Comparison of ENCODE assay signal across 10 mouse cellular contexts in the genomic region with DNA sequence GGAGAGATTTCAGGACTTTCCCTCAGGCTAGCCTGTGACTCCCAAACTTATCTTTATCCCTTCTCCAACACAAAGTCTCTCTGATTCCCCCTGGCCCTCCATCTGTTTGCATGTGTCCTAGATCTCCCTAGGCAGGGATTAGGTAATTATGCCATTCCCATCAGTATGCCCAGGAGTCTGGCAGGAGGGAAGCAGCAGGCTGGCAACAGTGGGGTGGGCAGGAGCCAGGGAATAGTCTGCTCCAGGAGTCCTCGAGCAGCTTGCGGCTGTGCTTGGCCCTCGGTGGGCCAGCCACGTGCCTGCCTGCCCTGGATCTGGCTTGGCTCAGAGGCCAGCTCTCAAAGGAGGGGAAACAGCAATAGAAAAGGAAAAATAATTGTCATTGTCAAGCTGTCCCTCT. TPM values are rescaled to one million over a fixed set of nuclear protein-coding genes. Genes with fewer than 3 reads are reported as not detected.
DNase-seq lines count a peak whose midpoint lies in the region.
"Had no signal": no experiment of that assay in that cellular context is flagged by ENCODE, and none has a peak within 500 bp of the region (broad histone marks: within the 10 kb centered on the region; RNA-seq: fewer than 3 reads in every experiment).

No protein-coding gene starts in this region.

- peak; percentile 26 for DNase-seq in gastrocnemius, postnatal 10 days
- DNase-seq in gastrocnemius, adult 8-10 months (ENCODE audit: low spot score in 2 of 2) = no peak
- DNase-seq in fat pad, adult 2 months (ENCODE audit: extremely low read depth, low read depth, low spot score) = peak; percentile 46
- peak; percentile 4 for DNase-seq in left cerebral cortex, adult 11 months (ENCODE audit: low spot score)
- DNase-seq in right cerebral cortex, adult 2 months (ENCODE audit: low spot score in 2 of 2) = peak; percentile 3 to 18
- DNase-seq in yolk sac, embryonic 10.5 days (ENCODE audit: low spot score) = no peak
- no peak for DNase-seq in heart, adult 11 months
- DNase-seq in embryo, embryonic 10 days (ENCODE audit: low spot score) = no peak
- DNase-seq: kidney, adult 9 months; liver, embryonic 13.5 days had no signal

RNA-seq across cellular contexts. Expression of gene Neurod4, which starts 16.8 kb away (rescaled TPM):
- not detected for total RNA-seq in gastrocnemius, postnatal 10 days (2021)
- total RNA-seq in gastrocnemius, adult 8-10 months (2022) = not detected

RNA-seq across cellular contexts. Expression of gene Olfr827, which starts 49.0 kb away (rescaled TPM):
- total RNA-seq in gastrocnemius, postnatal 10 days (2021) = not detected
- total RNA-seq in gastrocnemius, adult 8-10 months (2022) = not detected

RNA-seq across cellular contexts. Expression of gene Tespa1, which starts 59.5 kb away (rescaled TPM):
- total RNA-seq in gastrocnemius, postnatal 10 days (2021) = 1 to 10 TPM in 1 of 2 experiments, under 1 TPM in 1; 0.56 to 1.3 TPM
- under 1 TPM; 0.19 to 0.27 (median 0.24) TPM for total RNA-seq in gastrocnemius, adult 8-10 months (2022)

Comparison
In these comparisons a context has a peak if more than half of its experiments do, and no peak if none do; other contexts are left out.
1. DNase-seq: peak in gastrocnemius, postnatal 10 days (single experiment), fat pad, adult 2 months (single experiment), left cerebral cortex, adult 11 months (single experiment) and right cerebral cortex, adult 2 months (2 of 2); none in gastrocnemius, adult 8-10 months (0 of 2), yolk sac, embryonic 10.5 days (single experiment), heart, adult 11 months (single experiment) and embryo, embryonic 10 days (single experiment).